Mouse (Mus musculus) liver, postnatal 0 days (tissue): ENCODE results near the gene Batf.

ENCODE experiments used
- CTCF ChIP-seq: sonication (generic); IDR thresholded peaks from 2 replicates; pipeline ENCODE4 v1.5.1; 2016; ENCODE audit warnings: antibody characterized with exemption, low read depth
- EP300 ChIP-seq: IDR thresholded peaks from 2 replicates; pipeline ENCODE4 v1.6.1; 2016; ENCODE audit warnings: antibody characterized with exemption, low read depth, mild to moderate bottlenecking

DNA sequence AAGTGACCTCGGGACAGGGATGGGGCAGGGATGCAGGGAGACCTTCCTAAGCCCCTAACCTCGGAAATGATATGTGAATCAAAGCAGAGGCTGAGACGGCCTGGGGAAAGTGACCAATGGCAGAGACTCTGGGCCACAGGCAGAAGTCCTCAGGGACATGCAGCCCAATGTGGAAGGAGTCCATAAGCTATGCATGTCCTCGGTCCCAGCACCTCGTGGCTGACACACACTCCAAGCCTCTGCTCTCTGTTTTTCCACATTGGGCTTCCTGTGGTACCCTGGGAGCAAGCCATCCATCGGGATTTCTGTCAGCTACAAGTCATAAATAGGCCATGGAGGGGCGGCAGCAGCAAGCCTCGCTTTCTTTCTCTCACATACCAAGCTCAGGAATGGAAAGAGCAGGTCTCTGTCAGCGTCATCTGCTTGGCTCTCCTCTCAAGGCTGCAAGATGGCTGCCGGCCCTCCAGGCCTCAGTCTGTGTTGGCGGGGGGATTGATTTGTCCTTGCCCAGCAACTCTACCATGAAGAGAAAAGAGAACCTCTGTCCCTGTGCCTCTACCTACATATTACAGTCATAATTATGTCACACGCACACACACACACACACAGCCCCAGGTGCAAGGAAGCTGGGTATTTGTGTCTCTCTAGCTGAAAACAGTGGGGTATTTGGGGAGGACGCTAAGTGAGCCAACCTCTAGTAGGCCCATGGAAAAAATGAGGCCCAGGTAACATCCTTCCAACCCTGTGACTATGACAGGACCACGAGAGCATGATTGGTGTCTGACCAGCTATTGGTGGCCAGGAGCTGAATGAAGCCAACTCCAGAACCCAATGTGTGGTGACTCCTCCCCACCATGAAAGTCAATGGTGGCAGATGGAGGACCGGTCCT lies 15.9 kb downstream of the Batf start:
- TF ChIP-seq CTCF, result no peak
- TF ChIP-seq EP300, result no peak
